Mouse (Mus musculus) urinary bladder, postnatal 25 days (tissue): ENCODE measurements at regions not wholly inside any gene's neighbourhood (a gene's known extent, or its start where the extent isn't known, plus 50 kb on each side); places are given as distances from the start of the nearest gene placed in this dataset.
A peak's percentile ranks its signal among the peaks of the same experiment; 100 is the strongest.

ENCODE experiments used
- DNase-seq: peaks from one replicate; pipeline ENCODE4 v3.0.0; 2022; ENCODE audit warnings: low spot score

- peak; percentile 69 for DNase-seq
Observed at GRCm38 (mm10) chr1:51644399-51644798, 166.2 kb upstream of the Nabp1 start.

GRCm38 (mm10) chr1:51643640-51644039, 165.4 kb upstream of the Nabp1 start:
- DNase-seq: no peak

GRCm38 (mm10) chr1:51638519-51639302, 160.5 kb upstream of the Nabp1 start:
- no peak for DNase-seq

- DNase-seq: no peak
Observed at GRCm38 (mm10) chr1:51635881-51636515, 157.8 kb upstream of the Nabp1 start.

GRCm38 (mm10) chr1:51633795-51634194, 155.6 kb upstream of the Nabp1 start:
- DNase-seq: no peak

- DNase-seq: no peak
Observed at GRCm38 (mm10) chr1:51632851-51633250, 154.6 kb upstream of the Nabp1 start.

GRCm38 (mm10) chr1:51629848-51630247, 151.6 kb upstream of the Nabp1 start:
- no peak for DNase-seq

- no peak for DNase-seq
Observed at GRCm38 (mm10) chr1:51628137-51628793, 150.0 kb upstream of the Nabp1 start.

- DNase-seq: no peak
Observed at GRCm38 (mm10) chr1:51626303-51626702, 148.1 kb upstream of the Nabp1 start.

- no peak for DNase-seq
Observed at GRCm38 (mm10) chr1:51625079-51625478, 146.9 kb upstream of the Nabp1 start.

GRCm38 (mm10) chr1:51624551-51624950, 146.3 kb upstream of the Nabp1 start:
- DNase-seq: no peak

- no peak for DNase-seq
Observed at GRCm38 (mm10) chr1:51622986-51623385, 144.8 kb upstream of the Nabp1 start.

- DNase-seq: no peak
Observed at GRCm38 (mm10) chr1:51622181-51622862, 144.1 kb upstream of the Nabp1 start.

- DNase-seq: no peak
Observed at GRCm38 (mm10) chr1:51621062-51621461, 142.8 kb upstream of the Nabp1 start.

GRCm38 (mm10) chr1:51617502-51618251, 139.5 kb upstream of the Nabp1 start:
- no peak for DNase-seq

GRCm38 (mm10) chr1:51616091-51616490, 137.9 kb upstream of the Nabp1 start:
- no peak for DNase-seq

- DNase-seq: peak; percentile 51
Observed at GRCm38 (mm10) chr1:51615523-51615922, 137.3 kb upstream of the Nabp1 start.

- DNase-seq: no peak
Observed at GRCm38 (mm10) chr1:51614700-51615099, 136.5 kb upstream of the Nabp1 start.

- DNase-seq: no peak
Observed at GRCm38 (mm10) chr1:51609295-51609694, 131.1 kb upstream of the Nabp1 start.

GRCm38 (mm10) chr1:51607437-51607855, 129.2 kb upstream of the Nabp1 start:
- DNase-seq: no peak

- DNase-seq: no peak
Observed at GRCm38 (mm10) chr1:51602071-51602470, 123.8 kb upstream of the Nabp1 start.

GRCm38 (mm10) chr1:51600425-51600824, 122.2 kb upstream of the Nabp1 start:
- DNase-seq: no peak
